Mouse (Mus musculus) left cerebral cortex, adult 11 months (tissue): Measurements from ENCODE around the gene Vmn1r62.
"Not testable (repeated sequence)": the region's sequence is repeated elsewhere in the genome, so short reads cannot be mapped to it uniquely, and the experiment has no call there.

ENCODE experiments used
- DNase-seq: peaks from one replicate; pipeline ENCODE4 v3.0.0; 2022; ENCODE audit warnings: low spot score

Vmn1r62 gene

DNA sequence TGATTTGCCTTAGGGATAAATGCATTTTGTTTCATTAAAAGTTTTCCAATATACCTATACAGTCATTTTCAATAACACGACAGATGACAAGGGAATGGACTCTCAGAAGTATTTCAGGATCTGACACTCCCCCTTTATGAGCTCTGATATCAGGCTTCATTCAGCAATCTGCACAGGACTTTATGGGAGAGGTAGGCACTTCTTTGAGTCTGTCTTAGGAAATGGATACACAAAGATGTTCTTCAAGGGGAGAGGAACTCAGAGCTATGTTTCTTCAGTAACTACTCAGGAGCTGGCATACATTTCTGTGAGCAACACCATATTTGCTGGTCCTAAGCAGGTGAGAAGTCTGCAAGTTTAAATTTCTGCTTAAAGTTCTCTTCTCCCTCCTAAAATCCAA, at the start of gene Vmn1r62:
Gene Vmn1r62 (plus strand): TSS at position 301 of the 400 bp plus-strand sequence.
- DNase-seq: not testable (repeated sequence)
